Mouse (Mus musculus) midbrain, embryonic 10.5 days (tissue): Measurements from ENCODE around the gene Cmya5. TPM values are rescaled to one million over a fixed set of nuclear protein-coding genes. Genes with fewer than 3 reads are reported as not detected.
"Not testable (repeated sequence)": the region's sequence is repeated elsewhere in the genome, so short reads cannot be mapped to it uniquely, and the experiment has no call there.

Experiments
- DNase-seq: peaks from one replicate; pipeline ENCODE4 v3.0.0-alpha.2; 2017; ENCODE audit warnings: low spot score
- H3K27ac ChIP-seq: fragments of 300-500 bp; sonication (generic); replicated peaks from 2 replicates; pipeline ENCODE4 v1.5.1; 2016; ENCODE audit warnings: mild to moderate bottlenecking
- H3K27me3 ChIP-seq: fragments of 300-500 bp; sonication (generic); 2 replicates; pipeline ENCODE4 v1.6.1; 2016; ENCODE audit warnings: low read depth, mild to moderate bottlenecking; ENCODE audit not compliant: poor library complexity, severe bottlenecking
- H3K36me3 ChIP-seq: fragments of 300-500 bp; sonication (generic); 2 replicates; pipeline ENCODE4 v1.6.1; 2016; ENCODE audit warnings: mild to moderate bottlenecking, moderate library complexity
- H3K4me1 ChIP-seq: fragments of 300-500 bp; sonication (generic); 2 replicates; pipeline ENCODE4 v1.6.1; 2016
- H3K4me3 ChIP-seq: fragments of 300-500 bp; sonication (generic); 2 replicates; pipeline ENCODE4 v1.5.1; 2016; ENCODE audit warnings: mild to moderate bottlenecking, moderate library complexity
- H3K9me3 ChIP-seq: fragments of 300-500 bp; sonication (generic); replicated peaks from 2 replicates; pipeline ENCODE4 v1.6.1; 2016; ENCODE audit warnings: mild to moderate bottlenecking
- WGBS: fragments of 180-500 bp; shearing (Covaris S2); methylation state at CpG from one replicate; pipeline ENCODE4 v1.1.7; 2016; 5-methylcytosine and 5-hydroxymethylcytosine counted together
- polyA plus RNA-seq: library from polyadenylated mRNA; unstranded; fragments of >200 nt; fragmentation: Nextera tagmentation; extraction: Ambion mirVana; gene quantifications from 2 replicates; pipeline ENCODE4 v1.2.1, GENCODE M21; 2016

Cmya5 gene
- polyA plus RNA-seq, 1 experiment from 2014 or later, result 0.04 TPM

GRCm38 (mm10) chr13:93096643-93097042 is 47.9 kb downstream of the Cmya5 start:
- WGBS, result 94% methylated on average over 6 of the region's 6 CpGs

GRCm38 (mm10) chr13:93095097-93095791 is 49.3 kb downstream of the Cmya5 start:
- H3K4me3 ChIP-seq, result no peak overlapping the region
- no peaks in the 10 kb centered on the region for H3K36me3 ChIP-seq
- H3K9me3 ChIP-seq, result no peaks in the 10 kb centered on the region
- H3K4me1 ChIP-seq, result no peaks in the 10 kb centered on the region
- WGBS, result 91% methylated on average over 15 of the region's 15 CpGs
- no peaks in the 10 kb centered on the region for H3K27me3 ChIP-seq
- no peak overlapping the region for H3K27ac ChIP-seq
- DNase-seq, result no peak

More at GRCm38 (mm10) chr13:93096643-93097042, 47.9 kb downstream of the Cmya5 start:
- no peak overlapping the region for H3K27ac ChIP-seq
- no peaks in the 10 kb centered on the region for H3K27me3 ChIP-seq
- no peaks in the 10 kb centered on the region for H3K36me3 ChIP-seq
- no peaks in the 10 kb centered on the region for H3K9me3 ChIP-seq
- no peak for DNase-seq
- no peaks in the 10 kb centered on the region for H3K4me1 ChIP-seq
- no peak overlapping the region for H3K4me3 ChIP-seq

- Histone ChIP-seq H3K27me3 (no peaks in the 10 kb centered on the region), H3K9me3 (no peaks in the 10 kb centered on the region), H3K27ac (no peak overlapping the region), H3K4me1 (no peaks in the 10 kb centered on the region), H3K36me3 (no peaks in the 10 kb centered on the region), H3K4me3 (no peak overlapping the region)
- 86% methylated on average over 10 of the region's 10 CpGs for WGBS
- no peak for DNase-seq
These were observed 50.2 kb downstream of the Cmya5 start for GRCm38 (mm10) chr13:93094204-93094935.

GRCm38 (mm10) chr13:93093697-93094096 is 50.8 kb downstream of the Cmya5 start:
- H3K9me3 ChIP-seq, result no peaks in the 10 kb centered on the region
- no peak for DNase-seq
- H3K36me3 ChIP-seq, result no peaks in the 10 kb centered on the region
- no peak overlapping the region for H3K4me3 ChIP-seq
- H3K4me1 ChIP-seq, result no peaks in the 10 kb centered on the region
- no peaks in the 10 kb centered on the region for H3K27me3 ChIP-seq
- WGBS, result 92% methylated on average over 5 of the region's 5 CpGs
- no peak overlapping the region for H3K27ac ChIP-seq

DNA sequence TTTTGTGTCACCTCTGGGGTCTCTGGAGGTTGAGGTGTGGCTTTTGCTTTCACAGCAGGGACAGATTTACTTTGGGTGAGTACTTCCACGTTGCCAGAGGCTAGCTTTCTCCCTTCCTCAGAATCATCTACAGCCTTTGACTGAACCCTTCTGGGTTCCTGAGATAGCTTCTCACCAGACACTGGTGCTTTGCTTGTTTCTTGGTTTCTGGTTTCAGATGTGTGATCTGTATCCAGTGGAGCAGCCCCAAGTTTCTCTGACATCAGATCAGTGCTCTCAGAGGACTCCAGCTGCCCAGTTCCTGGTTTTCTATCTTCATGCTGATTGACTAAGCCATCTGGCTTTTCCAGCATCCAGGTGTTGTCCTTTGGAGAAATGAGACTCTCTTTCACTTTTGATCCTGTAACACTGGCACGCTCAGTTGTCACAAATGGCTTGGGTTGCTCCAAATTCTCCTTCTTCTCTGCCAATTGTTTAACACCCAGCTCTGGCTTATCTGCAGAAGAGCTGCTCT is 51.6 kb downstream of the Cmya5 start:
- H3K4me1 ChIP-seq, result no peaks in the 10 kb centered on the region
- no peak for DNase-seq
- no peak overlapping the region for H3K4me3 ChIP-seq
- H3K27ac ChIP-seq, result no peak overlapping the region
- 76% methylated on average over 2 of the region's 2 CpGs for WGBS
- no peaks in the 10 kb centered on the region for H3K36me3 ChIP-seq
- no peaks in the 10 kb centered on the region for H3K9me3 ChIP-seq
- no peaks in the 10 kb centered on the region for H3K27me3 ChIP-seq

GRCm38 (mm10) chr13:93091866-93092455 is 52.6 kb downstream of the Cmya5 start:
- Histone ChIP-seq H3K4me1 (no peaks in the 10 kb centered on the region), H3K4me3 (no peak overlapping the region), H3K9me3 (no peaks in the 10 kb centered on the region), H3K36me3 (no peaks in the 10 kb centered on the region), H3K27me3 (no peaks in the 10 kb centered on the region), H3K27ac (no peak overlapping the region)
- DNase-seq, result no peak
- WGBS, result 90% methylated on average over 10 of the region's 10 CpGs

DNA sequence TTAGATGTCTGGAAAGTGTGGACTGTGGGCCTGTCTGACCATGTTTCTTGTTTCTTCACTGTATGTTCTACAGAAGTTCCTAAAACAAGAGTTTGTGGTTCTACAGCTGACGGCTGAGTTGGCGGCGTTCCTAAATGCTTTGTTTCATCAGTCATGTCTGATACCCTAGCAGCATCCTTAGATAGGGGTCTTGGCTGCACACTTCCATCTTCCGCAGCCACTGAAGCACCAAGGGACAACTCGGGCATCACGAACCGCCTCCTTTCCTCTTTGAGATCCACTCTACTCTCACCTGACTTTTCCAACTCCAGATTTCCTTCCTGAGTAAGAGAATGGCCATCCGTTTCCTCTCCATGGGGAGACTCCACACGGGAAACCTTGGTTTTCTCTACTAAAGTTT is 53.3 kb downstream of the Cmya5 start:
- Histone ChIP-seq H3K27ac (no peak overlapping the region), H3K27me3 (no peaks in the 10 kb centered on the region), H3K4me3 (no peak overlapping the region), H3K36me3 (no peaks in the 10 kb centered on the region), H3K9me3 (no peaks in the 10 kb centered on the region), H3K4me1 (no peaks in the 10 kb centered on the region)
- 91% methylated on average over 9 of the region's 9 CpGs for WGBS
- DNase-seq, result no peak

DNA sequence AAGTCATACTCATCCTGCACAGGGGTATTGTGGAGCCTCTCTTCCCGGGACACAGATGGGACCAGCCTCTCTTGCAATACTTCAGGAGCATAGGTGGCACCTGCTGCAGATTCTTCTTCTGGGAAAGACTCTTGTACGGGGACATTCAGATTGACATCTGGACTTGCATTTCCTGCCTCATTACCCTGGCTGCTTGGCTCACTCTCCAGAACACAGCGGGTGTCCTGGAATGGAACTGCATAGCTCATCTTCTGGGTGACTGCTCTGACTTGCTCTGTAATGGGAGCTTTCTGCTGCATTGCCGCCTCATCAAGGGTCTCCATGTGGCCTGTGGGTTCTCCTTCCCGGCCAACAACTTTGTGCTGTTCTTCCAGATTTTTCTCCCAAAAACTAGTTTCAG is 55.0 kb downstream of the Cmya5 start:
- no peaks in the 10 kb centered on the region for H3K4me1 ChIP-seq
- H3K27ac ChIP-seq, result no peak overlapping the region
- 81% methylated on average over 5 of the region's 5 CpGs for WGBS
- no peak for DNase-seq
- no peak overlapping the region for H3K4me3 ChIP-seq
- no peaks in the 10 kb centered on the region for H3K27me3 ChIP-seq
- H3K9me3 ChIP-seq, result no peaks in the 10 kb centered on the region
- no peaks in the 10 kb centered on the region for H3K36me3 ChIP-seq

DNA sequence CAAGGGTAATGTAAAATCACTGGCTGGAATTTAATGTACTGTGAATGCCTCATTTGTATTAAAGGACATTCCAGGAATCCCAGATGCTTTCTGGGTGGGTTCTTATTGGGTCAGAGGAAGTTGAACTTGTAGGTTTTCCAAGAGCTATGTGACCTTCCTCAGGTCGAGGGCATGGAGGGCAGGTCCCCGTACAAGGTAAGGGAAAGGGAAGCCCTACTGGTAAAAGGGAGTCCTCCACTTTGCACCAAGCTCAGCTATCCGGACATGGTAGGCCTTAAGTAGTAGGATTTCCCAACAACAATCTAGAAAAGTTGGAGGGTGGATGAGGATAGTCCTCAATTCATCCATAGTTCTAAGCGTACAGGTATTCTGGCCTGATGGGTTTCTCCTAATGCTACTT is 58.8 kb downstream of the Cmya5 start:
- 90% methylated on average over 4 of the region's 4 CpGs for WGBS
- DNase-seq, result no peak
- no peaks in the 10 kb centered on the region for H3K27me3 ChIP-seq
- H3K27ac ChIP-seq, result no peak overlapping the region
- H3K36me3 ChIP-seq, result no peaks in the 10 kb centered on the region
- no peaks in the 10 kb centered on the region for H3K9me3 ChIP-seq
- H3K4me3 ChIP-seq, result no peak overlapping the region
- H3K4me1 ChIP-seq, result no peaks in the 10 kb centered on the region

DNA sequence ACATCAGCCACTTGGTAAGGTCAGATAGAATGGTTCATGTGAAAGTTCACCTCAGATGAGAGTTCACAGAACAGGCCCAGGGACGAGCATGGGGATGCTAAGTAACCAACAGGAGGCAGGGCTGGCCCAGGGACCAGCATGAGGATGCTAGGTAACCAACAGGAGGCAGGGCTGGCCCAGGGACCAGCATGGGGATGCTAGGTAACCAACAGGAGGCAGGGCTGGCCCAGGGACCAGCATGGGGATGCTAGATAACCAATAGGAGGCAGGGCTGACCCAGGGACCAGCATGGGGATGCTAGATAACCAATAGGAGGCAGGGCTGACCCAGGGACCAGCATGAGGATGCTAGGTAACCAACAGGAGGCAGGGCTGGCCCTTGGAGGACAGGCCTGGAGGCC is 62.2 kb downstream of the Cmya5 start:
- 73% methylated on average over 1 of the region's 1 CpGs for WGBS
- not testable (repeated sequence) for H3K4me1 ChIP-seq, DNase-seq

DNA sequence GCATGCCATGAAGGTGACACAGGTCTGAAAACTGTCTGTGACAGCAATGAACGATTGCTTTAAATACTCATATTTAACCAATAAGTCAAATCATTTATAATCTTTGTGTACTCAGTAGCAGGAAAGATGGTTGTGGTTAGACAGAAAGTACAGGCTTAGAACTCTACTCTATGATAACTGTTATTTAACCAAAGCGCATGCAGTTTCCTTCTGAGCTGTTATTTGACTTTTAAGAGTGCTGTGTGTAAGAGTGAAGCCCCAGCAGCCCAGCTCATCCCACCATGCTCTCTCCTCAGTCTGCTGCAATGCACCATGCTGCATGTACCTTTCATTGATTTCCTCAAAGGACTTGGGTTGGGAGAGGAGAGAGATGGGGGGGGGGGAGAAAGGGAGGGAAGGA is 63.7 kb downstream of the Cmya5 start:
- WGBS, result 94% methylated on average over 2 of the region's 2 CpGs
- no peak for DNase-seq
- Histone ChIP-seq H3K4me3 (no peak overlapping the region), H3K4me1 (no peaks in the 10 kb centered on the region), H3K9me3 (no peaks in the 10 kb centered on the region), H3K27ac (no peak overlapping the region), H3K36me3 (no peaks in the 10 kb centered on the region), H3K27me3 (no peaks in the 10 kb centered on the region)

More for the DNA sequence above, 62.2 kb downstream of the Cmya5 start:
- not testable (repeated sequence) for H3K9me3 ChIP-seq, H3K27ac ChIP-seq, H3K36me3 ChIP-seq, H3K27me3 ChIP-seq, H3K4me3 ChIP-seq

DNA sequence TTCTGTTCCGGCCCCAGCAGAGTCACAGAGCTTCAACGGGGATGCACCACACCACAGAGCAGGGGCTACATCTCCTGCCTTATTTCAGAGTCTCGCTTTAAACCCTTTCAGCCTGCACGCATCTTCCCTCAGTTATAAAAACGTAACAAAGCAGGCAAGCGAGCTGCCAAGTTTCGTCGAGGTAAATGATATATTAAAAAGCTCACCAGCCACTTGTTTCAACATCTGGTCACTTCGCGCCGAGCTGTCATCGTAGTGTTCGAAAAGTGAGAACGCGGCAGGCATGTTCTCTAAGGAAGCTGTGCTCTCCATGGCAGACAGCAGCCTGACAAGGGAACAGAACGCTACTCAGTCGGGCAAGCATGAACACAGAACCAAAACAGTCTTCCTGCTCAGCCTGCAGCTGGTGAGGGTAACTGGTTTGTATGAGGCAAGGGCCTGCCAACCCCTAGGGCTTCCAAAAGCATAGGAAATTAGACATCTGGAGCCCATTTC is 70.3 kb downstream of the Cmya5 start:
- Histone ChIP-seq H3K4me3 (no peak overlapping the region), H3K36me3 (no peaks in the 10 kb centered on the region), H3K9me3 (no peaks in the 10 kb centered on the region), H3K27ac (no peak overlapping the region), H3K4me1 (peaks cover 13% of the 10 kb centered on the region), H3K27me3 (no peaks in the 10 kb centered on the region)
- 83% methylated on average over 17 of the region's 17 CpGs for WGBS
- DNase-seq, result no peak

GRCm38 (mm10) chr13:93073595-93073994 is 70.9 kb downstream of the Cmya5 start:
- no peak overlapping the region for H3K27ac ChIP-seq
- 52% methylated on average over 2 of the region's 2 CpGs for WGBS
- no peaks in the 10 kb centered on the region for H3K27me3 ChIP-seq
- DNase-seq, result no peak
- H3K36me3 ChIP-seq, result no peaks in the 10 kb centered on the region
- H3K4me1 ChIP-seq, result peaks cover 13% of the 10 kb centered on the region
- H3K4me3 ChIP-seq, result no peak overlapping the region
- no peaks in the 10 kb centered on the region for H3K9me3 ChIP-seq
